ENCODE assay signal across 9 mouse cellular contexts in the genomic region with DNA sequence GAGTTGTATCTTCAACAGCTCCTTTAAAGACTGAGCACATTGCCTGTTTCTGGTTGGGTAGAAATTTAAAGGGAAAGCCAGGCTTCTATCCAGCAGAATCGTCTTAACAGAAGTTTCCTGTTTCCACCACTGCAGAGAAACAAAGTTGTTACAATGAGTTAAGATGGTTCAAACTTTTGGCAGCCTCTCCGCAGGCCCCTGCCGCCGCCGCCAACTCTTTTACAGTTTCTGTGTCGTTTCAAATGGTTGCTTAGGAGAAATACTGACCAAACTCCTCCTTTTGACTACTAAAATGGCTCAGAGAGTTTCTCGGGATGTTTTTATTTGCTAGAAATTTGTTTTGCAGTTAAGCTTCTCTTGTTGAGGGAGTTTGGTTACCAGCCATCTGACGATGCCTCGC.
A peak's percentile ranks its signal among the peaks of the same experiment; 100 is the strongest.
DNase-seq lines count a peak whose midpoint lies in the region; ATAC-seq and TF ChIP-seq lines count a peak whose summit lies in the region.
"Had no signal": no experiment of that assay in that cellular context is flagged by ENCODE, and none has a peak within 500 bp of the region (broad histone marks: within the 10 kb centered on the region; RNA-seq: fewer than 3 reads in every experiment).

No protein-coding gene starts in this region.

- TF ChIP-seq EP300 in heart, adult 2 months (IDR thresholded peaks at IDR 0.05; ENCODE audit: insufficient read depth, low read depth, low read length): no peak

- H3K4me2 ChIP-seq in midbrain, postnatal 0 days (ENCODE audit: low read depth, low read length, poor library complexity, severe bottlenecking): peak overlapping the region; percentile 5; the same call in 1 of the 2 replicates

- no peak overlapping the region for H3K27ac ChIP-seq in heart, embryonic 10.5 days
- H3K27ac ChIP-seq in brown adipose tissue, adult 24 weeks (replicated peaks; ENCODE audit: low read depth, low read length): peak overlapping the region; percentile 55
- H3K27ac ChIP-seq in heart, adult 2 months: peak overlapping the region; percentile 70
- H3K27ac ChIP-seq in midbrain, postnatal 0 days (ENCODE audit: low read depth, low read length): peak overlapping the region; percentile 19

- peak overlapping the region; percentile 34; the same call in 1 of the 2 replicates for H3K9ac ChIP-seq in heart, adult 2 months (ENCODE audit: low read depth, low read length)
- H3K9ac ChIP-seq in midbrain, postnatal 0 days (replicated peaks; ENCODE audit: low read length, poor library complexity, severe bottlenecking): no peak overlapping the region

- intact Hi-C loops in heart, adult 2 months (cut with DNase I): no loop called here

- H3K27me3 ChIP-seq in heart, embryonic 10.5 days (ENCODE audit: insufficient read depth, poor library complexity, severe bottlenecking): no peaks in the 10 kb centered on the region
- no peaks in the 10 kb centered on the region for H3K27me3 ChIP-seq in heart, adult 2 months (ENCODE audit: control insufficient read depth, insufficient read depth, low read length)
- no peaks in the 10 kb centered on the region for H3K27me3 ChIP-seq in midbrain, postnatal 0 days (ENCODE audit: insufficient read depth, low read length)

- ATAC-seq in midbrain, postnatal 0 days (ENCODE audit: low FRiP score): no peak
- ATAC-seq in megakaryocyte progenitor cell, adult 5-6 weeks (replicated peaks; ENCODE audit: poor library complexity): no peak

- peak; percentile 96 for DNase-seq in heart, adult 11 months
- DNase-seq in heart, embryonic 10.5 days (ENCODE audit: low spot score): no peak
- peak; percentile 52 to 64 for DNase-seq in heart, adult 2 months
- peak; percentile 30 to 51 for DNase-seq in kidney, postnatal 36 days
- DNase-seq in midbrain, postnatal 0 days (ENCODE audit: low spot score): peak; percentile 70
- no peak for DNase-seq in retina, embryonic 14.5 days (ENCODE audit: low spot score)

- 15% methylated on average over 9 of the region's 9 CpGs for WGBS in heart, embryonic 10.5 days
- WGBS in heart, adult 2 months: 34% methylated on average over 9 of the region's 9 CpGs
- 22% methylated on average over 9 of the region's 9 CpGs for WGBS in midbrain, postnatal 0 days

- H3K9me3 ChIP-seq in heart, embryonic 10.5 days: no peaks in the 10 kb centered on the region
- H3K9me3 ChIP-seq in midbrain, postnatal 0 days (ENCODE audit: low read length): no peaks in the 10 kb centered on the region

- peaks cover 20% of the 10 kb centered on the region for H3K4me1 ChIP-seq in heart, embryonic 10.5 days
- peaks cover 16% of the 10 kb centered on the region for H3K4me1 ChIP-seq in brown adipose tissue, adult 24 weeks (ENCODE audit: control insufficient read depth, insufficient read depth, insufficient read length, low read length)
- peaks cover 15% of the 10 kb centered on the region for H3K4me1 ChIP-seq in heart, adult 2 months (ENCODE audit: control insufficient read depth, insufficient read depth, low read length)
- no peaks in the 10 kb centered on the region for H3K4me1 ChIP-seq in midbrain, postnatal 0 days (ENCODE audit: insufficient read depth, low read length)

- TF ChIP-seq POLR2A in heart, adult 2 months (IDR thresholded peaks at IDR 0.05; ENCODE audit: insufficient read depth, low read depth, low read length): 0 out of 2 replicates have a peak, but pooled peaks have one; percentile 6

- H3K4me3 ChIP-seq in heart, embryonic 10.5 days: no peak overlapping the region
- H3K4me3 ChIP-seq in brown adipose tissue, adult 24 weeks (ENCODE audit: insufficient read depth, low read depth, low read length): peak overlapping the region; percentile 17; the same call in 1 of the 2 replicates
- peak overlapping the region; percentile 11; the same call in 1 of the 2 replicates for H3K4me3 ChIP-seq in heart, adult 2 months
- H3K4me3 ChIP-seq in midbrain, postnatal 0 days (ENCODE audit: low read depth, low read length): no peak overlapping the region
- H3K4me3 ChIP-seq: erythroblast, embryonic 14.5 days had no signal

- TF ChIP-seq CTCF in heart, adult 2 months (IDR thresholded peaks at IDR 0.05): no peak
- TF ChIP-seq CTCF in midbrain, postnatal 0 days (IDR thresholded peaks at IDR 0.05): no peak

- H3K36me3 ChIP-seq in heart, embryonic 10.5 days: no peaks in the 10 kb centered on the region
- H3K36me3 ChIP-seq in heart, adult 2 months (ENCODE audit: control insufficient read depth, insufficient read depth, low read length): peaks cover 5% of the 10 kb centered on the region
- H3K36me3 ChIP-seq in midbrain, postnatal 0 days (ENCODE audit: insufficient read depth, low read length): no peaks in the 10 kb centered on the region

- peaks cover 2% of the 10 kb centered on the region; the same call in 1 of the 2 replicates for H3K79me2 ChIP-seq in heart, adult 2 months (replicated peaks; ENCODE audit: control insufficient read depth, insufficient read depth, low read length)

Comparison
In these comparisons a context has a peak if more than half of its experiments do, and no peak if none do; other contexts are left out.
1. DNase-seq: peak in heart, adult 11 months (single experiment), heart, adult 2 months (2 of 2), kidney, postnatal 36 days (2 of 2) and midbrain, postnatal 0 days (single experiment); none in heart, embryonic 10.5 days (single experiment) and retina, embryonic 14.5 days (single experiment).
2. H3K4me3 ChIP-seq: peak in brown adipose tissue, adult 24 weeks (single experiment) and heart, adult 2 months (single experiment); none in heart, embryonic 10.5 days (single experiment) and midbrain, postnatal 0 days (single experiment).